Mouse (Mus musculus) splenic B cell, adult 2 months (primary cell): ENCODE results near the gene Kcnip4.

Source experiments
- DNase-seq: peaks from one replicate; pipeline ENCODE4 v3.0.0-alpha.2; 2011; ENCODE audit warnings: low read depth, low spot score
- H3K27me3 ChIP-seq: 2 replicates; pipeline ENCODE4 v1.6.1; 2012; ENCODE audit warnings: mild to moderate bottlenecking, low read length, moderate library complexity, mixed read lengths; ENCODE audit not compliant: control insufficient read depth, poor library complexity, insufficient read depth, severe bottlenecking
- H3K36me3 ChIP-seq: 2 replicates; pipeline ENCODE4 v1.6.1; 2012; ENCODE audit warnings: mild to moderate bottlenecking, low read length, moderate library complexity, mixed read lengths; ENCODE audit not compliant: control insufficient read depth, poor library complexity, insufficient read depth, severe bottlenecking

The Kcnip4 gene

DNA sequence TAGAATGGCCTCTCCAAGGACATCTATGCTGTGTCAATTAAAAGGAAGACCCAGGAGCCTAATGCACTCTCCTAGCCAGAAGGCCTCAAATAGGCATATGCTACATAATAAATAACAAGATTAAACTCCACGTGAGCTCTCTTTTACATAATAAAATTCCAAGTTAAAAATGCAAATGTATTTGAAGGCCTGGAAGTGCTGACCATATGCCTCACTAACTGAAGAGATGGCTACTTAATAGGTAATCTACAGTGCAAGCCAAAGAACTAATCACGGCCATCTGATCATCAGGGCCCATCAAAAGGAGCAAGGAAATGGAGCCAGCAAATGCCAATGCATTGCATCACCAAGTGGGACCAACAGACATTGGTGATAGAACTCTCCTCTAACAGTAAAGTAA, 277.6 kb downstream of the Kcnip4 start:
- no peaks in the 10 kb centered on the region for H3K36me3 ChIP-seq
- DNase-seq = no peak
- H3K27me3 ChIP-seq = no peaks in the 10 kb centered on the region

GRCm38 (mm10) chr5:49244414-49244813, 280.3 kb downstream of the Kcnip4 start:
- H3K36me3 ChIP-seq = no peaks in the 10 kb centered on the region
- H3K27me3 ChIP-seq = no peaks in the 10 kb centered on the region
- no peak for DNase-seq

DNA sequence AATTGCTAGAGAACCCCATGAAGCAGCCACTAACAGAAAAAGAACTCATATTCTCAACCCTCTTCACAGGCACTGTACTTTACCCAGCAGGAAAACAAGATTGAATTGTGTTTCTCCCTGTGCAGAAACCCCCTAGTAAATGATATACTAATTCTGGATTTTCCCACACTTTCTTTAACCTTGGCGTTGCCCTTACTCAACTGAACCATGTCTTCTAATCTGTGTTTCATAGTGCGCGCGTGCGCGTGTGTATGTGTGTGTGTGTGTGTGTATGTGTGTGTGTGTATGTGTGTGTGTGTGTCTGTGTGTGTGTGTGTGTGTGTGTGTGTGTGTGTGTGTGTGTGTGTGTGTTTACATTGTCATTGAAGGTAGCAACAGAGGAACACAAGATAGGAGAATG, 283.0 kb downstream of the Kcnip4 start:
- DNase-seq = no peak
- Histone ChIP-seq H3K27me3 (no peaks in the 10 kb centered on the region), H3K36me3 (no peaks in the 10 kb centered on the region)

DNA sequence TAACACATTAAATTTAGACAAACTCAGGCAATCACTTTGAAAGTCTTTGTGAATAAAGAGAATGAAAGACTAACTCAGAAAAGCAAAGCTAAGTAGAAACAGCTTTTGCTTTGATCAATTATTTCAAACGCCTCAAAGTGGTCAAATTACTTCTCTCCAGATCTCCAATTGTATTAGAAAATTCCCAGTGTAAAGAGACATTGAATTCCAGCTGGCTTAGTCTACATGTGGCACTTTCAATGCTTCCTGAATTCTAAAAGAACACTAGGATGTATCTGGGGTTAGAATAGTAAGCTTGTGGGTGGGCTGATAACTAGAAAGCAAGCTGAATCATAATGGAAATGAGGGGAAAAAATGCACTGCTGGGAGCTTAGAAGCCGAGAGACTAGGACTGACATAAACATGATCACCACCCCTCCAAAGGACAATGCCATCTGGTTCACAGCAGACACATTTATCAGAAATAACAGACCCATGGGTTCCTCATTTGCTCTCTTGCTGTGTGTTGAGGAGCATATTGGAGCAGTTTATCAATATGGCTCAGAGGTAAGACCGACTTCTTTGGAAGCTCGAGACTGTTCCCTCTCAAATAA, 323.4 kb downstream of the Kcnip4 start:
- H3K27me3 ChIP-seq = no peaks in the 10 kb centered on the region
- DNase-seq = no peak
- H3K36me3 ChIP-seq = no peaks in the 10 kb centered on the region

- no peak for DNase-seq
- Histone ChIP-seq H3K27me3 (no peaks in the 10 kb centered on the region), H3K36me3 (no peaks in the 10 kb centered on the region)
These were observed 336.5 kb downstream of the Kcnip4 start for GRCm38 (mm10) chr5:49188236-49188635.

DNA sequence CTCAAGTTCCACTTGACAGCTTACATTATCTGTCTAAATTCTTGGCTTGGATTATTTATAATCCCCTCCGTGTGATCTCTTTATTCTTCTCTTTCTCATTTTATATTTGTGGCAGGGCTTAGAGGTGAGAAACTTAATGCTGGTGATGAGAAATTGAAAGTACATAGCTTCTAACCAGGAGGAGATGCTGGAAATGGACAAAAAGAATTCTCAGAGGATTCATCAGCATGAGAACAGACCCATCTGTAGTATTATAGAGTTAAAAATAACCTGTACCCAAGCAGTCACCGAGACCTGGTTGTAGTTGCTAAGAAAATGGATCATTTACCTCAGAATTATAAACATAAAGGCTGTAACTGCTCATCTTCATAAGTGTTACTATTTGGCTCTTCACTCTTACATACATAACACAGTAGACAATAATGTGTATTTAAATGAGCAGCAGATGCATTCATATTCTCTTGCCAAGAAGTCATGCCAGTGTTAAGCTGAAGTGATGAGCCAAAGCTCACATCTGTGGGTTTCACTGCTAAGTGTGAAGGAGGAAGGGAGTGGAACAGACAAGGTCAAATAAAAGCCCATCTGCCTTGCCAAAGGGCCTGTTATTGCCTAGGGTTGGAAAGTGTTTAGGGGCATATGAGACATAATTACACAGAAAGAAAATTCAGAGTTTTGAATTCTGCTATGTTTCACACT, 374.4 kb downstream of the Kcnip4 start:
- no peak for DNase-seq
- Histone ChIP-seq H3K27me3 (no peaks in the 10 kb centered on the region), H3K36me3 (no peaks in the 10 kb centered on the region)

DNA sequence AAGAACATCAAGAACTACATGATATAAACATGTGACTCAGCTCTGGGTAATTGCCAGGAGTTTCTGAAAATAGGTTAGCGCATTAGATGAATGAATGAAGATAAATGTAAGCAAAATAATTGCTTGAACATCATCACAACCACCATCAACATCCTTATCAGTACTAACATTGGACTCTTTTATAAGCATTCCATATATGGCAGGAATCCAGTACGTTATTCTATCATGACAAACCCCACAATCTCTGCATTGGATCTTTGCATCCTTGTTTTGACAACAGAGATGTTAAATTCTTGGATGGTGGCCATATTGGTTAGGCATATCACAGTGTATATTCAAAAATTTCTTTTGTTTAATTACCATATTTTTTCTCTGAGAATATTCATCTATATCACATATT, 375.0 kb downstream of the Kcnip4 start:
- DNase-seq = no peak
- no peaks in the 10 kb centered on the region for H3K27me3 ChIP-seq

GRCm38 (mm10) chr5:49095432-49095831, 429.3 kb downstream of the Kcnip4 start:
- Histone ChIP-seq H3K27me3 (no peaks in the 10 kb centered on the region), H3K36me3 (no peaks in the 10 kb centered on the region)
- DNase-seq = no peak

More for the DNA sequence above, 375.0 kb downstream of the Kcnip4 start:
- H3K36me3 ChIP-seq = no peaks in the 10 kb centered on the region

- no peaks in the 10 kb centered on the region for H3K36me3 ChIP-seq
- DNase-seq = no peak
These were observed 429.8 kb downstream of the Kcnip4 start for GRCm38 (mm10) chr5:49094945-49095344.

GRCm38 (mm10) chr5:49094306-49094705, 430.4 kb downstream of the Kcnip4 start:
- DNase-seq = no peak
- H3K36me3 ChIP-seq = no peaks in the 10 kb centered on the region
- H3K27me3 ChIP-seq = no peaks in the 10 kb centered on the region

More at GRCm38 (mm10) chr5:49094945-49095344, 429.8 kb downstream of the Kcnip4 start:
- no peaks in the 10 kb centered on the region for H3K27me3 ChIP-seq

- peak; percentile 5 for DNase-seq
These were observed 434.5 kb downstream of the Kcnip4 start for GRCm38 (mm10) chr5:49090122-49090680.

DNA sequence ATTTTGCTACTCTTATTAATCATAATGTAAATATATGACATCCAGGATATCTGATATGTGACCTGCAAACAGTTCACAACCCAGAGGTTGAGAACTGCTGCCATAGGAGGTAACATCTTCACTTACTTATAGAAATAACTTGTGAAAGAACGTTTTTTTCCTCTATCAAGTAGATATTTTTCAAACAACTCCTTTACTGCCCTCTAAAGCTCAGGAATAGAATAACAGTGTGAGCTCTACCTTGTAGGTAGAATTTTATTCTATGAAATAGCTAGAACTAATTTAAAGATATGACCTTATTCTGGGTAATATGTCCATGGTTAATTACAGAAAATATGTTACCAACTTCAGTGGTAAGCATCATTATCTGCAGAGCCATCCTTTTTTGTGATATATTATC, 459.1 kb downstream of the Kcnip4 start:
- H3K27me3 ChIP-seq = no peaks in the 10 kb centered on the region
- no peak for DNase-seq
- no peaks in the 10 kb centered on the region for H3K36me3 ChIP-seq

More at GRCm38 (mm10) chr5:49090122-49090680, 434.5 kb downstream of the Kcnip4 start:
- no peaks in the 10 kb centered on the region for H3K27me3 ChIP-seq
- no peaks in the 10 kb centered on the region for H3K36me3 ChIP-seq

GRCm38 (mm10) chr5:49058926-49059325, 465.8 kb downstream of the Kcnip4 start:
- DNase-seq = no peak
- no peaks in the 10 kb centered on the region for H3K27me3 ChIP-seq
- H3K36me3 ChIP-seq = no peaks in the 10 kb centered on the region

- DNase-seq = no peak
- Histone ChIP-seq H3K27me3 (no peaks in the 10 kb centered on the region), H3K36me3 (no peaks in the 10 kb centered on the region)
These were observed 466.9 kb downstream of the Kcnip4 start for GRCm38 (mm10) chr5:49057636-49058340.

DNA sequence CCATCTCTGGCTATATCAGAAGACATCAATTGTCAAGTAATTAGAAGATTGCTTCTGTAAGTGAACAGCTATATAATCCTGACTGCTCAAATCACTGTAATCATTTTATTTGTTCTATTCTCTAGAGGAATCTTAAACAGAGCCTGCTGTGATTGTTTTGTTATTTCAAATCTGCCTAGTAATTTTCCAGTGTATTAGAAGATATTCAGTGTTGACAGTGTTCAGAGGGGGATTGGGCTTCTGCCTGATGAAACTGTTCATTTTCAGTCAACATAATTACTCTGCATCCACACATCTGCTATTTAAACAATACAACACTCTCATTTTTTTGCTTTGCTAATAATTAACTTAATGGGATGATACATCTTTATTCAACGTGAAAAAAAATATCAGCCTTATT, 476.7 kb downstream of the Kcnip4 start:
- Histone ChIP-seq H3K36me3 (no peaks in the 10 kb centered on the region), H3K27me3 (no peaks in the 10 kb centered on the region)
- DNase-seq = no peak
